8 mouse cellular contexts compared by ENCODE assay signal in the genomic region with DNA sequence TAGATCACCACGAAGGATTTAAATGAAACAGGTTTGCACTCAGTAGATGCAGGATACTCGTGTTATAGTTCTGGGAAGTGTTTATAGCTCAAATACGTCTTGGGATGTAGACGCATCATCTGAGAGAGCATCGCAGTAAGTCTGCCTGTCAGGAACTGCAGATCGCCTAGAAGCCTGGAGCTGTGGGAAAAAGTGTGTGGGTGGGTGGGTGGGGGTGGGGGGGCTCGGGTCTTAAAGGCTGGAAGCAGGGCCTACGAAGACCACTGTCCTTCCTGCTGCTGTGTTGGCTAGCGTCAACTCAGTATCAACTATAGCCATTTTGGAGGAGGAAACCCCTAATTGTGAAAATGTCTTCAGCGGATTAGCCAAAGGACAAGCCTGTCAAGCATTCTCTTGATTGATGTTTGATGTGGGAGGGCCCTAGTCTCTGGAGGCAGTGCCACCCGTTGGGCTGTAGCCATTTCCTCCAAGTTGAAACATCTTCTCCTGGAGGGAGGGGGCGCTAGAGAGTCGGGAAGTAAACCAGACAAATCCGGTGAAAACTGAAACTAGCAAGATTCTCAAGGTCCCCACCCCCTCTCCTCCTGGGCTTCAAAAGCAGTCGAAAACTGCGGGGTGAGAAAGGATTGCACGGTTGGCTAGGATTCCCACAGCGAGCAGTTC. TPM values are rescaled to one million over a fixed set of nuclear protein-coding genes. Genes with fewer than 3 reads are reported as not detected.
DNase-seq lines count a peak whose midpoint lies in the region; ATAC-seq and TF ChIP-seq lines count a peak whose summit lies in the region.

Gene Msl3l2 (plus strand): TSS at position 585 of the 663 bp plus-strand sequence.

- WGBS in cerebellum, adult 2 months, result 36% methylated on average over 18 of the region's 18 CpGs
- 24% methylated on average over 18 of the region's 18 CpGs for WGBS in lung, adult 2 months

- peaks cover 0 to 2% of the 10 kb centered on the region in 2 experiments; a peak in 2 of 4 replicates for H3K4me1 ChIP-seq in ES-E14 (ENCODE audit: control insufficient read depth in 2 of 2, insufficient read depth in 2 of 2, low read length in 2 of 2, poor library complexity in 1 of 2)
- no peaks in the 10 kb centered on the region for H3K4me1 ChIP-seq in cerebellum, adult 2 months (ENCODE audit: control insufficient read depth, insufficient read depth, low read length)
- H3K4me1 ChIP-seq in lung, adult 2 months (ENCODE audit: control insufficient read depth, insufficient read depth, low read length), result no peaks in the 10 kb centered on the region

- no peaks in the 10 kb centered on the region for H3K36me3 ChIP-seq in ES-E14 (ENCODE audit: control insufficient read depth, insufficient read depth, low read length, poor library complexity, severe bottlenecking)

- H3K4me3 ChIP-seq in ES-E14 (ENCODE audit: insufficient read depth in 1 of 2, low read depth in 1 of 2, low read length in 2 of 2, poor library complexity in 1 of 2, severe bottlenecking in 1 of 2), result peak within 1 kb of the TSS in 1 of 2 experiments; percentile 27; a peak in 2 of 4 replicates
- peak within 1 kb of the TSS; percentile 59 for H3K4me3 ChIP-seq in cerebellum, adult 2 months (replicated peaks; ENCODE audit: insufficient read depth, low read depth, low read length)
- H3K4me3 ChIP-seq in layer of hippocampus, adult 2 months, result peak within 1 kb of the TSS; percentile 52
- peak within 1 kb of the TSS; percentile 64 for H3K4me3 ChIP-seq in lung, adult 2 months (replicated peaks; ENCODE audit: extremely low read depth, low read depth, low read length)

- peak; percentile 47; the same call in 1 of the 2 replicates for TF ChIP-seq CTCF in cerebellum, adult 2 months (IDR thresholded peaks at IDR 0.05; ENCODE audit: borderline replicate concordance, insufficient read depth, low read depth, low read length)
- TF ChIP-seq CTCF in layer of hippocampus, adult 2 months (conservative IDR thresholded peaks at IDR 0.05), result peak; percentile 89
- TF ChIP-seq CTCF in lung, adult 2 months (IDR thresholded peaks at IDR 0.05; ENCODE audit: insufficient read depth, low read length), result peak; percentile 60

- H3K9me3 ChIP-seq in ES-E14 (ENCODE audit: control insufficient read depth, insufficient read depth, low read depth, low read length), result no peaks in the 10 kb centered on the region

- peak; percentile 74; the same call in 1 of the 2 replicates for ATAC-seq in neutrophil, adult 5-6 weeks (ENCODE audit: extremely low read depth, insufficient number of reproducible peaks, low FRiP score, poor library complexity, severe bottlenecking)

- DNase-seq in ES-E14 (ENCODE audit: low read depth, low spot score), result peak; percentile 77
- peak; percentile 77 to 80 for DNase-seq in cerebellum, adult 2 months
- DNase-seq in forelimb bud, embryonic 11.5 days (ENCODE audit: low read depth, low spot score), result peak; percentile 82
- DNase-seq in heart, postnatal 4 days, result peak; percentile 93
- peak; percentile 94 to 95 for DNase-seq in layer of hippocampus, adult 2 months (ENCODE audit: low spot score in 2 of 2)
- peak; percentile 87 for DNase-seq in lung, adult 2 months
- peak; percentile 87 for DNase-seq in testis, postnatal 14 days (ENCODE audit: low spot score)

- H3K27ac ChIP-seq in ES-E14 (ENCODE audit: insufficient read depth, low read depth, low read length, poor library complexity, severe bottlenecking), result no peak within 1 kb of the TSS
- H3K27ac ChIP-seq in cerebellum, adult 2 months (ENCODE audit: insufficient read depth, low read length), result no peak within 1 kb of the TSS
- peak within 1 kb of the TSS; percentile 89 for H3K27ac ChIP-seq in layer of hippocampus, adult 2 months

- TF ChIP-seq POLR2A in cerebellum, adult 2 months (IDR thresholded peaks at IDR 0.05; ENCODE audit: borderline replicate concordance, insufficient read depth, low read length), result no peak
- no peak for TF ChIP-seq POLR2A in lung, adult 2 months (IDR thresholded peaks at IDR 0.05; ENCODE audit: borderline replicate concordance, extremely low read depth, low read depth, low read length)

- no peak within 1 kb of the TSS for H3K9ac ChIP-seq in ES-E14 (ENCODE audit: insufficient read depth, low read depth, low read length, poor library complexity, severe bottlenecking)

- no peaks in the 10 kb centered on the region for H3K27me3 ChIP-seq in cerebellum, adult 2 months (ENCODE audit: control insufficient read depth, insufficient read depth, low read length)

- in situ Hi-C loops in ES-E14 (cut with MboI; ENCODE audit: low sequenced_read_pairs in 2 of 2, unreplicated experiment in 2 of 2), result no loop called here

TF ChIP-seq in ES-E14, 5 proteins besides CTCF, POLR2A, EP300 and RAD21:
- TF ChIP-seq HCFC1 (IDR thresholded peaks at IDR 0.05; ENCODE audit: borderline replicate concordance, insufficient read depth, low read length) (0 out of 2 replicates have a peak, but pooled peaks have one; percentile 25), MAFK (IDR thresholded peaks at IDR 0.05; ENCODE audit: insufficient read depth, low read depth, low read length) (no peak)

RNA-seq across cellular contexts. Expression of gene Msl3l2, which starts in this region (rescaled TPM):
- 2.6 and 3.3 TPM in 2 replicates for total RNA-seq in ES-E14 (2012; rRNA removed)
- polyA plus RNA-seq in cerebellum, adult 2 months (2012; rRNA removed), result 16.7 and 17.2 TPM in 2 replicates
- total RNA-seq in heart, postnatal 4 days (2021), result 1 to 10 TPM; 7.1 to 9.3 TPM
- total RNA-seq in layer of hippocampus, adult 2 months (2021), result 10 to 100 TPM; 17.6 to 18.4 TPM
- polyA plus RNA-seq in lung, adult 2 months (2012; rRNA removed), result 16.9 and 19.5 TPM in 2 replicates
- 1.2 and 4.5 TPM in 2 replicates for total RNA-seq in neutrophil, adult 5-6 weeks (2017)
